19 mouse cellular contexts compared by ENCODE assay signal in genomic region chr12:71391481-71391880, GRCm38 (mm10).
"Had no signal": no experiment of that assay in that cellular context is flagged by ENCODE, and none has a peak within 500 bp of the region (broad histone marks: within the 10 kb centered on the region; RNA-seq: fewer than 3 reads in every experiment).

No protein-coding gene starts in this region.

- H3K4me3 ChIP-seq: lung, embryonic 15.5 days; midbrain, embryonic 10.5 days; midbrain, embryonic 12.5 days; myocyte; neural tube, embryonic 13.5 days; neural tube, embryonic 15.5 days had no signal

- H3K27ac ChIP-seq: lung, embryonic 15.5 days; midbrain, embryonic 10.5 days; midbrain, embryonic 12.5 days; neural tube, embryonic 13.5 days; neural tube, embryonic 15.5 days had no signal

- DNase-seq: liver, postnatal 0 days; lung, adult 2 months; lung, postnatal 14 days; lung, postnatal 4 days; midbrain, embryonic 14.5 days; retina, postnatal 1 day; right cerebral cortex, adult 18-20 months; right cerebral cortex, postnatal 25 days; right cerebral cortex, postnatal 4 days; spleen, adult 18-20 months; thymus, adult 2 months; thymus, postnatal 25 days; thymus, postnatal 4 days had no signal

- H3K4me1 ChIP-seq: lung, embryonic 15.5 days; midbrain, embryonic 10.5 days; midbrain, embryonic 12.5 days; neural tube, embryonic 13.5 days; neural tube, embryonic 15.5 days had no signal
